Mouse (Mus musculus) C2C12 (cell line): Measurements from ENCODE around the gene 4930426L09Rik. TPM values are rescaled to one million over a fixed set of nuclear protein-coding genes. Genes with fewer than 3 reads are reported as not detected.

Experiments used
- H3K27me3 ChIP-seq: one replicate; pipeline ENCODE4 v1.6.1; 2011; ENCODE audit not compliant: control insufficient read depth, insufficient read depth, insufficient read length
- H3K36me3 ChIP-seq: one replicate; pipeline ENCODE4 v1.6.1; 2011; ENCODE audit not compliant: control insufficient read depth, insufficient read depth
- H3K4me3 ChIP-seq: one replicate; pipeline ENCODE4 v1.5.1; 2011; ENCODE audit warnings: mild to moderate bottlenecking, control low read depth; ENCODE audit not compliant: poor library complexity, insufficient read depth, severe bottlenecking
- H3K79me2 ChIP-seq: one replicate; pipeline ENCODE4 v1.6.1; 2011; ENCODE audit not compliant: control insufficient read depth, insufficient read depth
- H3K79me3 ChIP-seq: one replicate; pipeline ENCODE4 v1.6.1; 2011; ENCODE audit warnings: low read depth, control low read depth
- H3ac ChIP-seq: one replicate; pipeline ENCODE3; 2011; ENCODE audit warnings: low read depth; ENCODE audit not compliant: control insufficient read depth, insufficient read length
- CEBPB ChIP-seq: IDR thresholded peaks from one replicate; pipeline ENCODE4 v1.6.1; 2011; ENCODE audit warnings: low read depth, mild to moderate bottlenecking, control low read depth, moderate library complexity
- CTCF ChIP-seq: IDR thresholded peaks from one replicate; pipeline ENCODE4 v1.5.1; 2011; ENCODE audit not compliant: control insufficient read depth, insufficient read depth, insufficient read length
- FOSL1 ChIP-seq: IDR thresholded peaks from one replicate; pipeline ENCODE4 v1.8.0; 2011; ENCODE audit warnings: mild to moderate bottlenecking, low read length; ENCODE audit not compliant: poor library complexity, insufficient read depth, severe bottlenecking
- MAX ChIP-seq: IDR thresholded peaks from one replicate; pipeline ENCODE4 v1.6.1; 2011; ENCODE audit warnings: mild to moderate bottlenecking, control low read depth
- MYOD1 ChIP-seq: IDR thresholded peaks from one replicate; pipeline ENCODE4 v1.6.1; 2011; ENCODE audit warnings: low read depth; ENCODE audit not compliant: control insufficient read depth, insufficient read length
- MYOG ChIP-seq: IDR thresholded peaks from one replicate; pipeline ENCODE4 v1.6.1; 2011; ENCODE audit not compliant: control insufficient read depth, insufficient read length; ENCODE audit errors: extremely low read depth
- USF1 ChIP-seq: IDR thresholded peaks from one replicate; pipeline ENCODE4 v1.6.1; 2011; ENCODE audit warnings: low read depth, mild to moderate bottlenecking, control low read depth, moderate library complexity
- polyA plus RNA-seq: library from polyadenylated mRNA; unstranded; fragments of >200 nt; fragmentation: generic; extraction: Trizol; gene quantifications from one replicate; pipeline ENCODE4 v1.2.1, GENCODE M21; 2012; ENCODE audit warnings: missing spikeins

Gene 4930426L09Rik
- polyA plus RNA-seq, 1 experiment = 0.54 TPM

GRCm38 (mm10) chr2:18974882-18975645, 23.1 kb upstream of the 4930426L09Rik start:
- TF ChIP-seq CEBPB (no peak), MYOD1 (no peak)
- no peaks in the 10 kb centered on the region for H3K27me3 ChIP-seq
- peaks cover 3% of the 10 kb centered on the region for H3K79me3 ChIP-seq
- no peak overlapping the region for H3ac ChIP-seq
- H3K36me3 ChIP-seq = no peaks in the 10 kb centered on the region
- H3K79me2 ChIP-seq = peaks cover 32% of the 10 kb centered on the region
- no peak overlapping the region for H3K4me3 ChIP-seq

GRCm38 (mm10) chr2:18976175-18976574, 22.0 kb upstream of the 4930426L09Rik start:
- no peak for TF ChIP-seq MYOG
- no peak for TF ChIP-seq MYOD1
- TF ChIP-seq FOSL1 = no peak
- no peak for TF ChIP-seq CTCF
- TF ChIP-seq CEBPB = no peak
- no peak for TF ChIP-seq USF1
- no peak for TF ChIP-seq MAX
- H3K79me2 ChIP-seq = peaks cover 28% of the 10 kb centered on the region
- no peak overlapping the region for H3K4me3 ChIP-seq
- H3K27me3 ChIP-seq = no peaks in the 10 kb centered on the region
- no peak overlapping the region for H3ac ChIP-seq
- no peaks in the 10 kb centered on the region for H3K36me3 ChIP-seq
- no peaks in the 10 kb centered on the region for H3K79me3 ChIP-seq

- TF ChIP-seq CEBPB (no peak), CTCF (no peak), USF1 (no peak), MAX (no peak), MYOD1 (no peak), MYOG (no peak), FOSL1 (no peak)
- no peaks in the 10 kb centered on the region for H3K27me3 ChIP-seq
- H3K4me3 ChIP-seq = no peak overlapping the region
- H3ac ChIP-seq = no peak overlapping the region
- H3K79me2 ChIP-seq = peaks cover 24% of the 10 kb centered on the region
- no peaks in the 10 kb centered on the region for H3K36me3 ChIP-seq
- no peaks in the 10 kb centered on the region for H3K79me3 ChIP-seq
Observed at GRCm38 (mm10) chr2:18977201-18977805, 20.8 kb upstream of the 4930426L09Rik start.

GRCm38 (mm10) chr2:18979046-18979445, 19.1 kb upstream of the 4930426L09Rik start:
- Histone ChIP-seq H3K79me2 (peaks cover 29% of the 10 kb centered on the region), H3K79me3 (peaks cover 3% of the 10 kb centered on the region)
- TF ChIP-seq FOSL1 = no peak
- no peak for TF ChIP-seq CEBPB
- TF ChIP-seq MYOD1 = no peak
- TF ChIP-seq MAX = no peak
- TF ChIP-seq CTCF = no peak
- no peak for TF ChIP-seq MYOG
- TF ChIP-seq USF1 = no peak

GRCm38 (mm10) chr2:18979675-18980074, 18.5 kb upstream of the 4930426L09Rik start:
- peaks cover 35% of the 10 kb centered on the region for H3K79me2 ChIP-seq
- H3K79me3 ChIP-seq = peaks cover 6% of the 10 kb centered on the region
- H3ac ChIP-seq = no peak overlapping the region
- no peak overlapping the region for H3K4me3 ChIP-seq
- TF ChIP-seq MAX (no peak), CEBPB (no peak), FOSL1 (no peak), MYOD1 (no peak), CTCF (no peak), MYOG (no peak), USF1 (no peak)
- H3K27me3 ChIP-seq = no peaks in the 10 kb centered on the region
- no peaks in the 10 kb centered on the region for H3K36me3 ChIP-seq

More at GRCm38 (mm10) chr2:18979046-18979445, 19.1 kb upstream of the 4930426L09Rik start:
- Histone ChIP-seq H3K4me3 (no peak overlapping the region), H3K27me3 (no peaks in the 10 kb centered on the region), H3ac (no peak overlapping the region), H3K36me3 (no peaks in the 10 kb centered on the region)

GRCm38 (mm10) chr2:18982581-18982980, 15.6 kb upstream of the 4930426L09Rik start:
- peaks cover 42% of the 10 kb centered on the region for H3K79me2 ChIP-seq
- no peaks in the 10 kb centered on the region for H3K36me3 ChIP-seq
- TF ChIP-seq MAX (no peak), MYOD1 (no peak), FOSL1 (no peak)
- no peak overlapping the region for H3ac ChIP-seq
- H3K27me3 ChIP-seq = no peaks in the 10 kb centered on the region
- H3K4me3 ChIP-seq = no peak overlapping the region
- peaks cover 6% of the 10 kb centered on the region for H3K79me3 ChIP-seq
